Mouse (Mus musculus) kidney, adult 2 months (tissue): Measurements from ENCODE around the gene Nudt9.

ENCODE experiments used
- CTCF ChIP-seq: fragments of 200-500 bp; conservative IDR thresholded peaks from 2 replicates; pipeline ENCODE4 v1.5.1; 2011; ENCODE audit warnings: low read depth, mild to moderate bottlenecking, control low read depth, low read length, moderate library complexity, mixed read lengths; ENCODE audit not compliant: insufficient read depth, insufficient read length
- POLR2A ChIP-seq: fragments of 200-500 bp; IDR thresholded peaks from one replicate; pipeline ENCODE4 v1.6.1; 2011; ENCODE audit warnings: low read depth, low read length, control low read depth

- no peak for TF ChIP-seq POLR2A
- TF ChIP-seq CTCF = no peak
These were observed 63.4 kb downstream of the Nudt9 start for GRCm38 (mm10) chr5:104109516-104109915.
